Mouse (Mus musculus): Measurements from ENCODE around the gene Cenpe.

DNA sequence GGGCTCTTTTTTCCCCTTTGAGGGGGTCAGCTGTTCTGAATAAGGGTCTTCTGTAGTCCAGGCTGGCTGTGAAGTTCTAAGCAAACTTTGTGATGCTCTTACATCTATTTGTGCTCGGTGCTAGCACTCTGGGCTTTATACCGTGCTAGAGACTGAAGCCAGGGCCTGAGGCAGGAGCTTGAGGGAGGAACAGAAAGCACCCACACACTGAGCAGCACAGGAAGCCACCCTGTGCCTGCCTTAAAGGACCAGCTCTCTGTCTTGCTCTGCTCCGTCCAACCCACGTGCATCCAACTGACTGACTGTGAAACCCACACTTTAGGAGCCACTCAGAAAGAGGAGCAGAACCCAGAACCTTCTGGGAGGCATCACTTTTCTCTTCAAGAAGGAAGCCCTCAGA, 67.8 kb downstream of the Cenpe start:
- TF ChIP-seq CTCF (IDR thresholded peaks at IDR 0.05; ENCODE audit: extremely low read depth, insufficient read depth, low read length) (no peak), POLR2A (IDR thresholded peaks at IDR 0.05; ENCODE audit: extremely low read depth, insufficient read depth, low read length) (no peak)

Measured in cortical plate, adult 2 months (tissue).